Mouse (Mus musculus): ENCODE data around the gene Cdk6. TPM values are rescaled to one million over a fixed set of nuclear protein-coding genes. Genes with fewer than 3 reads are reported as not detected.
"Not testable (repeated sequence)": the region's sequence is repeated elsewhere in the genome, so short reads cannot be mapped to it uniquely, and the experiment has no call there.

The Cdk6 gene
- 17.2 and 23.5 TPM in 2 replicates for polyA plus RNA-seq (2014; fragmentation: Nextera tagmentation; extraction: Ambion mirVana)

DNA sequence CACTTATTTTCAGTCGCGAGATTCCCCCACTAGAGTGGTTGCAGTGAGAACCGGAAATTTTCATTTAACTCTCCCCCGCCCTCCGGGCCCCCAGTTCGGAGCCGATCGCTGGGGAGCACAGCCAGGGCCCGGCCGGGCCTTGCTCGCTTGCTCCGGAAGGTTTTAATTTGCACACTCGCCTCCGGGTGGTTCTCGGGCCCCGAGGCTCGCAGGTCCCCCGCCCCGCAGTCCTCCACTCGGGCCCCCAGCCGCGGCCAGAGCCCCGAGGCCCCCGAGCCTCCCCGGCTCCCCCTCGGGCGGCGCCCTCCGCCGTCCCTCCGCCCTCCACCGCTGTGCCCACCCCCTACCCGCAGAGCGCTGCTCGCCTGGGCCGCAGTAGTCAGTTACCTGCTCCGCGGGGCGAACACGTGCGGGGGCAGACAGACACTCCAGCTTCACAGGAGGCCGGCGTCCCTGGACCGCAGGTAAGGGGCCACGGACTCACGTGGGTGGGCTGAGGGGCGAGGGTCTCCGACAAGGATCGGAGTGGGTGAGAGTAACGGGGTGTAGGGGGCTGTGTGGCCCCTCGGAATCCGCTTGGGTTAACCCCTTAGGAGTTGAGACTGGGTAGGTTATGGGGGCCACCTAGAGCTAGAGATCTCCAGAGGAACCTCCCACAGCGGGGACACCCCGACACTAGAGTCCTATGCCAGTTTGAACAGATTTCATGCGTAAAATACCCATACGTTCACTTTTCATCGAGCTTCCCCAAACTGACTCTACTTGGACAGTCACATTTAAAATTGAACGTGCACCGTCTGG, at the start of gene Cdk6:
Gene Cdk6, plus strand, starts transcription at position 375 of the 801 bp plus-strand sequence.
- Histone ChIP-seq H3K27ac (ENCODE audit: low read depth, low read length) (peak within 1 kb of the TSS; percentile 48; the same call in 1 of the 2 replicates), H3K4me1 (ENCODE audit: control insufficient read depth, insufficient read depth, low read length) (peaks cover 5% of the 10 kb centered on the region; the same call in 1 of the 2 replicates), H3K36me3 (ENCODE audit: control insufficient read depth, insufficient read depth, low read length) (no peaks in the 10 kb centered on the region), H3K4me3 (ENCODE audit: low read depth, low read length) (peak within 1 kb of the TSS; percentile 56), H3K9me3 (replicated peaks; ENCODE audit: control insufficient read depth, low read length) (no peaks in the 10 kb centered on the region), H3K27me3 (replicated peaks; ENCODE audit: control insufficient read depth, insufficient read depth, low read length) (no peaks in the 10 kb centered on the region), H3K9ac (ENCODE audit: low read length) (peak within 1 kb of the TSS; percentile 69), H3K4me2 (ENCODE audit: low read length) (peak within 1 kb of the TSS; percentile 96)
- under 1% methylated on average over 53 of the region's 59 CpGs for WGBS
- DNase-seq (ENCODE audit: low spot score) (peak; percentile 51), ATAC-seq (peak; percentile 21)

DNA sequence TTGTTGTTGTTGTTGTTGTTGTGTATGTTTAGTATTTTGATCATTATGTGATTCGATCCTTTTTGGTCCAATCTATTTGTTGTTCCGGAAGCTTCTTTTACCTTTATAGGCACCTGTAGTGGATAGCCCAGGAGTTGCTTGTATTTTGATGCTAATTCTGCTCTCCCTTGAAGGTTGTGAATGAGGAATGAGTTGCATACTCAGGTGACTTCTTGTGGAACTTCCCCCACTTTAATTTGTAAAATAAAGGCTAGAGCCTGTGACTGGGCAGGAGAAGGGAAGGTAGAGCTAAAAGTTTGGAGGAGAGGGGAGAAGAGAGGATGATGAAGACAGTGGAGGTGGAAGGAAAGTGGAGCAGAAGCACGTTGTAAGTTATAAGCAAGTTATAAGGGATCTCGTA, 47.6 kb upstream of the Cdk6 start:
- Histone ChIP-seq H3K36me3 (ENCODE audit: control insufficient read depth, insufficient read depth, low read length) (no peaks in the 10 kb centered on the region), H3K9me3 (replicated peaks; ENCODE audit: control insufficient read depth, low read length) (no peaks in the 10 kb centered on the region), H3K27me3 (replicated peaks; ENCODE audit: control insufficient read depth, insufficient read depth, low read length) (no peaks in the 10 kb centered on the region), H3K9ac (ENCODE audit: low read length) (no peak overlapping the region), H3K27ac (ENCODE audit: low read depth, low read length) (no peak overlapping the region), H3K4me2 (ENCODE audit: low read length) (no peak overlapping the region), H3K4me3 (ENCODE audit: low read depth, low read length) (no peak overlapping the region), H3K4me1 (ENCODE audit: control insufficient read depth, insufficient read depth, low read length) (no peaks in the 10 kb centered on the region)
- ATAC-seq (no peak), DNase-seq (ENCODE audit: low spot score) (no peak)
- WGBS = 86% methylated on average over 4 of the region's 4 CpGs

DNA sequence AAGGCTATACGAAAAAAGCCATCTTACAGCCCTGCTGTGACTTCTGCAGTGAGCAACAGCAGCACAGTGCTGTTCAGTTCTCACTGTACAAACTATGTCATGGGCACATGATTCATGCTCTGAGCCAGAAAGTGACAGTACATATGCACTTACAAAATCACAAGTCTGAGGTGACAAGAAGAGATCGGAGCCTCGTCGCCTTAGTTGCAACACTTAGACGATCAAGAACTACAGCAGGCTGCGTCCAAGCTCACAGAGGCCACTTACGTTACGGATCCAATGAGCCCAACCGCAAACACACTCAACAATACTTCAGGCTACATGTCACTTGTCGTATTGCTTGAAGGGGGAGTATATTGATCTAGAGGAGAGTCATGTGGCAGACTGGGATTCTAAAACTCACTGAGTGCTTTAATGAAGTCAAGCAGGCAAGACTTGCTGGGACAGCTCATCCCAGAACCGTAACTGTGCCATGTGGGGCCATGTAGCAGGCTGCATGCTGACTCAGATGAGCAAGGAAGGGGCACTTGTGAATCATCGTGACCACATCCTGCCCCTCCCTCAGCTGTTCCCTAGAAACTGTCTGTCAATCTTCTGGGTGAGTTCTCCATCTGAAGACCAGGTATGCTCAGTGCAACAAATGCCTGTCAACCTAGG, 40.4 kb upstream of the Cdk6 start:
- H3K4me3 ChIP-seq (ENCODE audit: low read depth, low read length) = no peak overlapping the region
- no peak overlapping the region for H3K4me2 ChIP-seq (ENCODE audit: low read length)
- ATAC-seq (no peak), DNase-seq (ENCODE audit: low spot score) (no peak)
- 89% methylated on average over 12 of the region's 12 CpGs for WGBS
- H3K9me3 ChIP-seq (replicated peaks; ENCODE audit: control insufficient read depth, low read length) = no peaks in the 10 kb centered on the region
- H3K9ac ChIP-seq (ENCODE audit: low read length) = no peak overlapping the region
- H3K36me3 ChIP-seq (ENCODE audit: control insufficient read depth, insufficient read depth, low read length) = no peaks in the 10 kb centered on the region
- H3K27me3 ChIP-seq (replicated peaks; ENCODE audit: control insufficient read depth, insufficient read depth, low read length) = no peaks in the 10 kb centered on the region
- no peaks in the 10 kb centered on the region for H3K4me1 ChIP-seq (ENCODE audit: control insufficient read depth, insufficient read depth, low read length)
- no peak overlapping the region for H3K27ac ChIP-seq (ENCODE audit: low read depth, low read length)

GRCm38 (mm10) chr5:3301535-3301934, 39.8 kb upstream of the Cdk6 start:
- 78% methylated on average over 5 of the region's 5 CpGs for WGBS
- Histone ChIP-seq H3K9ac (ENCODE audit: low read length) (no peak overlapping the region), H3K9me3 (replicated peaks; ENCODE audit: control insufficient read depth, low read length) (no peaks in the 10 kb centered on the region), H3K27me3 (replicated peaks; ENCODE audit: control insufficient read depth, insufficient read depth, low read length) (no peaks in the 10 kb centered on the region), H3K4me3 (ENCODE audit: low read depth, low read length) (no peak overlapping the region), H3K36me3 (ENCODE audit: control insufficient read depth, insufficient read depth, low read length) (no peaks in the 10 kb centered on the region), H3K4me1 (ENCODE audit: control insufficient read depth, insufficient read depth, low read length) (no peaks in the 10 kb centered on the region), H3K4me2 (ENCODE audit: low read length) (no peak overlapping the region), H3K27ac (ENCODE audit: low read depth, low read length) (no peak overlapping the region)
- ATAC-seq = no peak
- no peak for DNase-seq (ENCODE audit: low spot score)

DNA sequence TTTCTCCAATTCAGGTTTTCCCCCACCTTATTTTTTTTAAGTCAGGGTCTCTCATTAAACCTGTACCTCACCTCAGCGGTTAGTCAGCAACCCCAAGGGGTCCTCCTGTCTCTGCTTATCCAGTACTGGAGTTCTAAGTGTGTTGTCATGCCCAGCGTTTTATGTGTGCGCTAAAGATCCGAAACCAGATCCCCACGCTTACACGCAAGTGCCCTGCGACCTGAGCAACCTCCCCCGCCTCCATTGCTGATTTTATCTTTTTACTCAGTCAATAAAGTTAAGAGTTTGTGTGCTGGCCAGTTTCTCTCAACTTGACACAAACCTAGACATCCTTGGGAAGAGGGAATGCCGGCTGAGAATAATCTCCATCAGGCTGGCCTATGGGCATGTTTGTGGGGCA, 37.4 kb upstream of the Cdk6 start:
- H3K9ac ChIP-seq (ENCODE audit: low read length) = no peak overlapping the region
- ATAC-seq (no peak), DNase-seq (ENCODE audit: low spot score) (no peak)
- H3K4me1 ChIP-seq (ENCODE audit: control insufficient read depth, insufficient read depth, low read length) = no peaks in the 10 kb centered on the region
- 95% methylated on average over 9 of the region's 9 CpGs for WGBS
- no peak overlapping the region for H3K27ac ChIP-seq (ENCODE audit: low read depth, low read length)
- no peaks in the 10 kb centered on the region for H3K9me3 ChIP-seq (replicated peaks; ENCODE audit: control insufficient read depth, low read length)
- no peaks in the 10 kb centered on the region for H3K27me3 ChIP-seq (replicated peaks; ENCODE audit: control insufficient read depth, insufficient read depth, low read length)
- no peaks in the 10 kb centered on the region for H3K36me3 ChIP-seq (ENCODE audit: control insufficient read depth, insufficient read depth, low read length)
- H3K4me2 ChIP-seq (ENCODE audit: low read length) = no peak overlapping the region
- H3K4me3 ChIP-seq (ENCODE audit: low read depth, low read length) = no peak overlapping the region

DNA sequence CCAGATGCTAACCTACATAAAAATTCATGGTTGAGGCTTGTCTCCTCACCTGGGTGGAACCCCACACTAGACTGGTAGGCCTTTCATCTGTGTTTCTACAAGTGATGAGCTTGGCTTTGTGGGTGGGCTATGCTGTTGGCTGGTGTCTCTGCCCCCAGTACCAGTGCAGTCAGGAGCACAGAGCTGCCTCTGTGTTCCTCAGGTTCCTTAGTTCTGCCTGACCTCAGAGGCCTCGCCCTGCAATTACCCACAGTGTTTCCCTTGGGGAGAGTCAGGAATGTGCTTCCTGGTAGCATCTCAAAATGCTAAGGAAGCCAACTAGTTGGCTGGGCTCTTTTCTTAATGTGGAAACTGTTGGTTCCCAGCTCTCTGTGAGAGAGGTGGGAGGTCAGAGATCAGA, 35.1 kb upstream of the Cdk6 start:
- no peaks in the 10 kb centered on the region for H3K27me3 ChIP-seq (replicated peaks; ENCODE audit: control insufficient read depth, insufficient read depth, low read length)
- no peak overlapping the region for H3K9ac ChIP-seq (ENCODE audit: low read length)
- ATAC-seq (no peak), DNase-seq (ENCODE audit: low spot score) (no peak)
- H3K27ac ChIP-seq (ENCODE audit: low read depth, low read length) = no peak overlapping the region
- H3K36me3 ChIP-seq (ENCODE audit: control insufficient read depth, insufficient read depth, low read length) = no peaks in the 10 kb centered on the region
- H3K4me3 ChIP-seq (ENCODE audit: low read depth, low read length) = no peak overlapping the region
- WGBS = 94% methylated on average over 1 of the region's 1 CpGs
- H3K4me2 ChIP-seq (ENCODE audit: low read length) = no peak overlapping the region
- H3K4me1 ChIP-seq (ENCODE audit: control insufficient read depth, insufficient read depth, low read length) = no peaks in the 10 kb centered on the region
- no peaks in the 10 kb centered on the region for H3K9me3 ChIP-seq (replicated peaks; ENCODE audit: control insufficient read depth, low read length)

DNA sequence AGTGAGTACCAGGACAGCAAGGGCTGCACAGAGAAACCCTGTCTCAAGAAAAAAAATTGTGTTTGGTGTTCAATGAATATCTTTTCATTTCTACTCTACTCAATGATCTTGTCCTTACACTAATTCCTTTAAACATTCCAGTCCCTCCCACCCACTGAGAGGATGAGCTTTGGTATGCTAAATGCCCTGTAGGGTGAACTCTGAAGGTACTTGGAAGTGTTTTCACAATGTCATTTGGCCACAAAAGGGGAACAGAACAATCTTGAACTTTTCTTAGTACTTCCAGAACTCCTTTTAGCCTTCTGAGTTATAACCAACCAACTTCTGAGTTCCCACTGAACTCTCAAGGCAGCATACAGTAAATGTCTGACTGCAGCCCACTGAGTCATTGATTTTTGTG, 32.2 kb upstream of the Cdk6 start:
- H3K4me2 ChIP-seq (ENCODE audit: low read length) = no peak overlapping the region
- H3K27me3 ChIP-seq (replicated peaks; ENCODE audit: control insufficient read depth, insufficient read depth, low read length) = no peaks in the 10 kb centered on the region
- H3K4me3 ChIP-seq (ENCODE audit: low read depth, low read length) = no peak overlapping the region
- no peaks in the 10 kb centered on the region for H3K4me1 ChIP-seq (ENCODE audit: control insufficient read depth, insufficient read depth, low read length)
- no peaks in the 10 kb centered on the region for H3K36me3 ChIP-seq (ENCODE audit: control insufficient read depth, insufficient read depth, low read length)
- no peak overlapping the region for H3K27ac ChIP-seq (ENCODE audit: low read depth, low read length)
- no peak overlapping the region for H3K9ac ChIP-seq (ENCODE audit: low read length)
- DNase-seq (ENCODE audit: low spot score) = no peak
- ATAC-seq = no peak
- no peaks in the 10 kb centered on the region for H3K9me3 ChIP-seq (replicated peaks; ENCODE audit: control insufficient read depth, low read length)

- H3K36me3 ChIP-seq (ENCODE audit: control insufficient read depth, insufficient read depth, low read length) = no peaks in the 10 kb centered on the region
- no peak for ATAC-seq
- no peaks in the 10 kb centered on the region for H3K27me3 ChIP-seq (replicated peaks; ENCODE audit: control insufficient read depth, insufficient read depth, low read length)
- no peak overlapping the region for H3K9ac ChIP-seq (ENCODE audit: low read length)
- no peak for DNase-seq (ENCODE audit: low spot score)
- WGBS = 84% methylated on average over 1 of the region's 1 CpGs
- no peak overlapping the region for H3K4me2 ChIP-seq (ENCODE audit: low read length)
- H3K4me3 ChIP-seq (ENCODE audit: low read depth, low read length) = no peak overlapping the region
- H3K9me3 ChIP-seq (replicated peaks; ENCODE audit: control insufficient read depth, low read length) = no peaks in the 10 kb centered on the region
- no peak overlapping the region for H3K27ac ChIP-seq (ENCODE audit: low read depth, low read length)
- H3K4me1 ChIP-seq (ENCODE audit: control insufficient read depth, insufficient read depth, low read length) = no peaks in the 10 kb centered on the region
Measured at GRCm38 (mm10) chr5:3309587-3309986, 31.7 kb upstream of the Cdk6 start.

- not testable (repeated sequence) for H3K4me2 ChIP-seq (ENCODE audit: low read length); H3K4me3 ChIP-seq (ENCODE audit: low read depth, low read length); H3K36me3 ChIP-seq (ENCODE audit: control insufficient read depth, insufficient read depth, low read length); H3K27me3 ChIP-seq (replicated peaks; ENCODE audit: control insufficient read depth, insufficient read depth, low read length); H3K4me1 ChIP-seq (ENCODE audit: control insufficient read depth, insufficient read depth, low read length); H3K27ac ChIP-seq (ENCODE audit: low read depth, low read length); ATAC-seq; H3K9ac ChIP-seq (ENCODE audit: low read length); DNase-seq (ENCODE audit: low spot score); H3K9me3 ChIP-seq (replicated peaks; ENCODE audit: control insufficient read depth, low read length)
- WGBS = 89% methylated on average over 7 of the region's 7 CpGs
Measured at GRCm38 (mm10) chr5:3311156-3311555, 30.1 kb upstream of the Cdk6 start.

All from forebrain, embryonic 14.5 days (tissue).